8 mouse cellular contexts compared by ENCODE assay signal in the genomic region with DNA sequence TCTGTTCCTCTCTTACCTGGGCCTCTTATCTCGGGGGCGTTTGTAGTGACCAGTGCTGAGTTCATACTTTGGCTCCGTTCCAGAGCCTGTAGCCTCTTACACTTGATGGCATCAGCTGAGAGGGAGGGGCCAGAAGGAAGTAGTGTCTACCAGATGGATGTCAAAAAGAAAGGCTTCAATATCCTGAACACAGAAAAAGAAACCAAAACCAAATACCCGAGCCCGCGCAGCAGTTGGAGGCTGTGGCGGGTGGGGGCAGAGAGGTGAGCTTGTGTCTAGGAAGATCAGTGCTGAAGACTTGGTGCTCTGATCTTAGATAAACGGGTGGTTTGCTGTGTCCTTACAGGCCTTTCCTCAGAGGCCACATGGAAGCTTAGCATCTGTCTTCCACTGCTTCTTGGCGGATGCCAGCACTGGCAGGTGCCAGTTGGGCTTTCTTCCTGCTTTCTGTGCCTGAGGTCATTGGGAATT. TPM values are rescaled to one million over a fixed set of nuclear protein-coding genes. Genes with fewer than 3 reads are reported as not detected.
DNase-seq lines count a peak whose midpoint lies in the region; ATAC-seq lines count a peak whose summit lies in the region.

No protein-coding gene starts in this region.

- peak overlapping the region; percentile 80 for H3K4me2 ChIP-seq in heart, embryonic 11.5 days
- H3K4me2 ChIP-seq in neural tube, embryonic 15.5 days = peak overlapping the region; percentile 6; the same call in 1 of the 2 replicates

- no peak for ATAC-seq in heart, embryonic 11.5 days (replicated peaks; ENCODE audit: insufficient number of reproducible peaks, low FRiP score, low TSS enrichment)
- no peak for ATAC-seq in neural tube, embryonic 15.5 days (ENCODE audit: low FRiP score)

- no peaks in the 10 kb centered on the region for H3K27me3 ChIP-seq in heart, embryonic 11.5 days (ENCODE audit: control insufficient read depth, insufficient read depth, low read length)
- no peaks in the 10 kb centered on the region for H3K27me3 ChIP-seq in neural tube, embryonic 15.5 days (replicated peaks)

- peak; percentile 32 for DNase-seq in adrenal gland, postnatal 10 days
- no peak for DNase-seq in adrenal gland, adult 8-10 months
- DNase-seq in 3T3-L1 (ENCODE audit: low read depth, low spot score) (peak; percentile 52), liver (peak; percentile 44)
- no peak for DNase-seq in gastrocnemius, adult 8-10 months (ENCODE audit: low spot score in 2 of 2)
- DNase-seq in right cerebral cortex, postnatal 10 days (ENCODE audit: low spot score in 2 of 2) = no peak

- H3K27ac ChIP-seq in heart, embryonic 11.5 days (ENCODE audit: low read depth, low read length) = no peak overlapping the region
- no peak overlapping the region for H3K27ac ChIP-seq in neural tube, embryonic 15.5 days (replicated peaks)

- 69% methylated on average over 9 of the region's 9 CpGs for WGBS in heart, embryonic 11.5 days (ENCODE audit: insufficient replicate concordance)
- 87% methylated on average over 9 of the region's 9 CpGs for WGBS in neural tube, embryonic 15.5 days

- H3K4me1 ChIP-seq in heart, embryonic 11.5 days (ENCODE audit: control insufficient read depth, insufficient read depth, low read length) = peaks cover 25% of the 10 kb centered on the region
- H3K4me1 ChIP-seq in neural tube, embryonic 15.5 days = peaks cover 31% of the 10 kb centered on the region

- no peak overlapping the region for H3K9ac ChIP-seq in heart, embryonic 11.5 days (ENCODE audit: low read depth, low read length)
- H3K9ac ChIP-seq in neural tube, embryonic 15.5 days (replicated peaks) = no peak overlapping the region

- H3K36me3 ChIP-seq in heart, embryonic 11.5 days (ENCODE audit: control insufficient read depth, insufficient read depth, low read length) = peaks cover 35% of the 10 kb centered on the region
- peaks cover 40% of the 10 kb centered on the region for H3K36me3 ChIP-seq in neural tube, embryonic 15.5 days

- H3K4me3 ChIP-seq in heart, embryonic 11.5 days (ENCODE audit: low read depth, low read length) = no peak overlapping the region
- H3K4me3 ChIP-seq in neural tube, embryonic 15.5 days (replicated peaks) = no peak overlapping the region

- H3K9me3 ChIP-seq in heart, embryonic 11.5 days (replicated peaks; ENCODE audit: control insufficient read depth, low read length) = no peaks in the 10 kb centered on the region
- no peaks in the 10 kb centered on the region for H3K9me3 ChIP-seq in neural tube, embryonic 15.5 days (replicated peaks)

RNA-seq across cellular contexts. Expression of gene Gtpbp2, which starts 2.2 kb away (rescaled TPM):
- 10 to 100 TPM; 66.5 to 94.0 TPM for total RNA-seq in adrenal gland, postnatal 10 days (2021)
- total RNA-seq in adrenal gland, adult 8-10 months (2022) = 100 to 1,000 TPM in 1 of 4 experiments, 10 to 100 TPM in 3; 69.9 to 108 (median 89.8) TPM
- polyA plus RNA-seq in heart, embryonic 11.5 days (2014; fragmentation: Nextera tagmentation; extraction: Ambion mirVana) = 24.9 and 28.6 TPM in 2 replicates
- polyA plus RNA-seq in neural tube, embryonic 15.5 days (2015; fragmentation: Nextera tagmentation; extraction: Ambion mirVana) = 41.3 and 43.5 TPM in 2 replicates
- 10 to 100 TPM; 37.0 to 43.9 (median 40.3) TPM for total RNA-seq in gastrocnemius, adult 8-10 months (2022)

RNA-seq across cellular contexts. Expression of gene Mad2l1bp, which starts 9.6 kb away (rescaled TPM):
- total RNA-seq in adrenal gland, postnatal 10 days (2021) = 10 to 100 TPM; 14.1 to 15.0 TPM
- 10 to 100 TPM; 16.5 to 22.1 (median 18.8) TPM for total RNA-seq in adrenal gland, adult 8-10 months (2022)
- polyA plus RNA-seq in heart, embryonic 11.5 days (2014; fragmentation: Nextera tagmentation; extraction: Ambion mirVana) = 38.8 and 39.8 TPM in 2 replicates
- polyA plus RNA-seq in neural tube, embryonic 15.5 days (2015; fragmentation: Nextera tagmentation; extraction: Ambion mirVana) = 21.7 and 24.6 TPM in 2 replicates
- 10 to 100 TPM; 14.1 to 26.9 (median 18.9) TPM for total RNA-seq in gastrocnemius, adult 8-10 months (2022)

RNA-seq across cellular contexts. Expression of gene Rsph9, which starts 19.0 kb away (rescaled TPM):
- 1 to 10 TPM; 5.0 to 6.3 TPM for total RNA-seq in adrenal gland, postnatal 10 days (2021)
- 10 to 100 TPM in 3 of 4 experiments, 1 to 10 TPM in 1; 6.0 to 21.4 (median 15.3) TPM for total RNA-seq in adrenal gland, adult 8-10 months (2022)
- polyA plus RNA-seq in heart, embryonic 11.5 days (2014; fragmentation: Nextera tagmentation; extraction: Ambion mirVana) = 6.1 and 6.7 TPM in 2 replicates
- polyA plus RNA-seq in neural tube, embryonic 15.5 days (2015; fragmentation: Nextera tagmentation; extraction: Ambion mirVana) = 37.9 and 39.3 TPM in 2 replicates
- total RNA-seq in gastrocnemius, adult 8-10 months (2022) = under 1 TPM in 3 of 4 experiments, not detected in 1; 0.34 to 0.58 (median 0.40) TPM

RNA-seq across cellular contexts. Expression of gene Polh, which starts 39.5 kb away (rescaled TPM):
- 10 to 100 TPM; 25.5 to 31.4 TPM for total RNA-seq in adrenal gland, postnatal 10 days (2021)
- total RNA-seq in adrenal gland, adult 8-10 months (2022) = 10 to 100 TPM; 37.5 to 44.0 (median 40.7) TPM
- 12.1 and 12.3 TPM in 2 replicates for polyA plus RNA-seq in heart, embryonic 11.5 days (2014; fragmentation: Nextera tagmentation; extraction: Ambion mirVana)
- polyA plus RNA-seq in neural tube, embryonic 15.5 days (2015; fragmentation: Nextera tagmentation; extraction: Ambion mirVana) = 7.9 and 8.8 TPM in 2 replicates
- total RNA-seq in gastrocnemius, adult 8-10 months (2022) = 10 to 100 TPM; 12.3 to 16.2 (median 14.3) TPM

RNA-seq across cellular contexts. Expression of gene Xpo5, which starts 39.6 kb away (rescaled TPM):
- total RNA-seq in adrenal gland, postnatal 10 days (2021) = 10 to 100 TPM; 43.6 to 48.5 TPM
- total RNA-seq in adrenal gland, adult 8-10 months (2022) = 10 to 100 TPM; 70.8 to 95.4 (median 74.0) TPM
- 32.3 and 32.6 TPM in 2 replicates for polyA plus RNA-seq in heart, embryonic 11.5 days (2014; fragmentation: Nextera tagmentation; extraction: Ambion mirVana)
- 29.9 and 31.0 TPM in 2 replicates for polyA plus RNA-seq in neural tube, embryonic 15.5 days (2015; fragmentation: Nextera tagmentation; extraction: Ambion mirVana)
- total RNA-seq in gastrocnemius, adult 8-10 months (2022) = 10 to 100 TPM in 2 of 4 experiments, 1 to 10 TPM in 2; 8.0 to 10.3 (median 9.6) TPM

Comparison
In these comparisons a context has a peak if more than half of its experiments do, and no peak if none do; other contexts are left out.
1. DNase-seq: peak in adrenal gland, postnatal 10 days (single experiment), 3T3-L1 (single experiment) and liver (single experiment); none in adrenal gland, adult 8-10 months (single experiment), gastrocnemius, adult 8-10 months (0 of 2) and right cerebral cortex, postnatal 10 days (0 of 2).